Mouse (Mus musculus) fat pad, adult 2 months (tissue): Measurements from ENCODE around the gene Morc4.

Experiments used
- DNase-seq: peaks from one replicate; pipeline ENCODE4 v3.0.0-alpha.2; 2011; ENCODE audit warnings: low read depth, low spot score; ENCODE audit errors: extremely low read depth

The Morc4 gene

GRCm38 (mm10) chrX:139870938-139871791 is at the start of gene Morc4:
TSS of gene Morc4 (minus strand) at chrX:139871677.
- no peak for DNase-seq

GRCm38 (mm10) chrX:139920572-139920971 is 49.1 kb upstream of the Morc4 start:
- no peak for DNase-seq

GRCm38 (mm10) chrX:139891387-139891786 is 19.9 kb upstream of the Morc4 start:
- DNase-seq: no peak

- DNase-seq: no peak
These were observed 11.7 kb upstream of the Morc4 start for GRCm38 (mm10) chrX:139883221-139883620.

GRCm38 (mm10) chrX:139877936-139878335 is 6.5 kb upstream of the Morc4 start:
- no peak for DNase-seq

GRCm38 (mm10) chrX:139877105-139877504 is 5.6 kb upstream of the Morc4 start:
- DNase-seq: no peak

- no peak for DNase-seq
These were observed 1.2 kb downstream of the Morc4 start for GRCm38 (mm10) chrX:139870300-139870711.

- DNase-seq: no peak
These were observed 12.1 kb downstream of the Morc4 start for GRCm38 (mm10) chrX:139859402-139859801.

GRCm38 (mm10) chrX:139854795-139855194 is 16.7 kb downstream of the Morc4 start:
- DNase-seq: no peak

GRCm38 (mm10) chrX:139841091-139841490 is 30.4 kb downstream of the Morc4 start:
- no peak for DNase-seq

GRCm38 (mm10) chrX:139839057-139839456 is 32.4 kb downstream of the Morc4 start:
- DNase-seq: no peak

GRCm38 (mm10) chrX:139832464-139832863 is 39.0 kb downstream of the Morc4 start:
- DNase-seq: no peak

- no peak for DNase-seq
These were observed 42.9 kb downstream of the Morc4 start for GRCm38 (mm10) chrX:139828363-139829092.

GRCm38 (mm10) chrX:139826926-139827325 is 44.6 kb downstream of the Morc4 start:
- no peak for DNase-seq

- no peak for DNase-seq
These were observed 46.1 kb downstream of the Morc4 start for GRCm38 (mm10) chrX:139825402-139825801.

- DNase-seq: no peak
These were observed 56.3 kb downstream of the Morc4 start for GRCm38 (mm10) chrX:139815201-139815600.

GRCm38 (mm10) chrX:139814018-139814635 is 57.4 kb downstream of the Morc4 start:
- DNase-seq: no peak

- DNase-seq: no peak
These were observed 58.0 kb downstream of the Morc4 start for GRCm38 (mm10) chrX:139813299-139814002.

- no peak for DNase-seq
These were observed 58.7 kb downstream of the Morc4 start for GRCm38 (mm10) chrX:139812636-139813298.

- DNase-seq: no peak
These were observed 63.0 kb downstream of the Morc4 start for GRCm38 (mm10) chrX:139808501-139808900.
